Mouse (Mus musculus): Measurements from ENCODE around the gene Gipc3. TPM values are rescaled to one million over a fixed set of nuclear protein-coding genes. Genes with fewer than 3 reads are reported as not detected.

The Gipc3 gene
- polyA plus RNA-seq, 1 experiment = 0.82 TPM

- TF ChIP-seq CTCF (IDR thresholded peaks at IDR 0.05; ENCODE audit: borderline replicate concordance, control insufficient read depth, extremely low read depth, insufficient read depth, low read length, poor library complexity) (no peak), POLR2A (IDR thresholded peaks at IDR 0.05; ENCODE audit: control insufficient read depth, extremely low read depth, insufficient read depth, low read length, poor library complexity) (no peak)
- Histone ChIP-seq H3K4me1 (replicated peaks; ENCODE audit: control insufficient read depth, insufficient read depth, low read length) (peaks cover 4% of the 10 kb centered on the region), H3K36me3 (ENCODE audit: control insufficient read depth, insufficient read depth, low read length) (peaks cover 76% of the 10 kb centered on the region), H3K27me3 (ENCODE audit: control insufficient read depth, insufficient read depth, low read length) (no peaks in the 10 kb centered on the region), H3K4me3 (ENCODE audit: control insufficient read depth, insufficient read depth, low read length) (no peak overlapping the region), H3K27ac (ENCODE audit: control insufficient read depth, insufficient read depth, low read length) (no peak overlapping the region)
- no peak for DNase-seq
- WGBS = 74% methylated on average over 5 of the region's 5 CpGs
Observed at GRCm38 (mm10) chr10:81309571-81309970, 33.5 kb downstream of the Gipc3 start.

- Histone ChIP-seq H3K27ac (ENCODE audit: control insufficient read depth, insufficient read depth, low read length) (no peak overlapping the region), H3K27me3 (ENCODE audit: control insufficient read depth, insufficient read depth, low read length) (no peaks in the 10 kb centered on the region), H3K4me1 (replicated peaks; ENCODE audit: control insufficient read depth, insufficient read depth, low read length) (peaks cover 29% of the 10 kb centered on the region), H3K36me3 (ENCODE audit: control insufficient read depth, insufficient read depth, low read length) (peaks cover 63% of the 10 kb centered on the region), H3K4me3 (ENCODE audit: control insufficient read depth, insufficient read depth, low read length) (no peak overlapping the region)
- TF ChIP-seq POLR2A (IDR thresholded peaks at IDR 0.05; ENCODE audit: control insufficient read depth, extremely low read depth, insufficient read depth, low read length, poor library complexity) = no peak
- no peak for TF ChIP-seq CTCF (IDR thresholded peaks at IDR 0.05; ENCODE audit: borderline replicate concordance, control insufficient read depth, extremely low read depth, insufficient read depth, low read length, poor library complexity)
- 95% methylated on average over 21 of the region's 21 CpGs for WGBS
- DNase-seq = no peak
Observed at GRCm38 (mm10) chr10:81306837-81307682, 36.0 kb downstream of the Gipc3 start.

GRCm38 (mm10) chr10:81306173-81306668 is 36.8 kb downstream of the Gipc3 start:
- peaks cover 56% of the 10 kb centered on the region for H3K36me3 ChIP-seq (ENCODE audit: control insufficient read depth, insufficient read depth, low read length)
- no peak for DNase-seq
- H3K27me3 ChIP-seq (ENCODE audit: control insufficient read depth, insufficient read depth, low read length) = no peaks in the 10 kb centered on the region
- H3K4me1 ChIP-seq (replicated peaks; ENCODE audit: control insufficient read depth, insufficient read depth, low read length) = peaks cover 36% of the 10 kb centered on the region
- TF ChIP-seq POLR2A (IDR thresholded peaks at IDR 0.05; ENCODE audit: control insufficient read depth, extremely low read depth, insufficient read depth, low read length, poor library complexity) = no peak
- no peak for TF ChIP-seq CTCF (IDR thresholded peaks at IDR 0.05; ENCODE audit: borderline replicate concordance, control insufficient read depth, extremely low read depth, insufficient read depth, low read length, poor library complexity)
- H3K4me3 ChIP-seq (ENCODE audit: control insufficient read depth, insufficient read depth, low read length) = no peak overlapping the region
- H3K27ac ChIP-seq (ENCODE audit: control insufficient read depth, insufficient read depth, low read length) = no peak overlapping the region
- 99% methylated on average over 12 of the region's 12 CpGs for WGBS

GRCm38 (mm10) chr10:81305663-81306062 is 37.4 kb downstream of the Gipc3 start:
- TF ChIP-seq POLR2A (IDR thresholded peaks at IDR 0.05; ENCODE audit: control insufficient read depth, extremely low read depth, insufficient read depth, low read length, poor library complexity) (no peak), CTCF (IDR thresholded peaks at IDR 0.05; ENCODE audit: borderline replicate concordance, control insufficient read depth, extremely low read depth, insufficient read depth, low read length, poor library complexity) (no peak)
- no peak for DNase-seq
- H3K27me3 ChIP-seq (ENCODE audit: control insufficient read depth, insufficient read depth, low read length) = no peaks in the 10 kb centered on the region
- no peak overlapping the region for H3K27ac ChIP-seq (ENCODE audit: control insufficient read depth, insufficient read depth, low read length)
- peaks cover 51% of the 10 kb centered on the region for H3K36me3 ChIP-seq (ENCODE audit: control insufficient read depth, insufficient read depth, low read length)
- no peak overlapping the region for H3K4me3 ChIP-seq (ENCODE audit: control insufficient read depth, insufficient read depth, low read length)
- peaks cover 42% of the 10 kb centered on the region for H3K4me1 ChIP-seq (replicated peaks; ENCODE audit: control insufficient read depth, insufficient read depth, low read length)
- 94% methylated on average over 14 of the region's 14 CpGs for WGBS

- Histone ChIP-seq H3K36me3 (ENCODE audit: control insufficient read depth, insufficient read depth, low read length) (peaks cover 41% of the 10 kb centered on the region), H3K4me1 (replicated peaks; ENCODE audit: control insufficient read depth, insufficient read depth, low read length) (peaks cover 51% of the 10 kb centered on the region), H3K27ac (ENCODE audit: control insufficient read depth, insufficient read depth, low read length) (no peak overlapping the region), H3K4me3 (ENCODE audit: control insufficient read depth, insufficient read depth, low read length) (no peak overlapping the region), H3K27me3 (ENCODE audit: control insufficient read depth, insufficient read depth, low read length) (no peaks in the 10 kb centered on the region)
- TF ChIP-seq POLR2A (IDR thresholded peaks at IDR 0.05; ENCODE audit: control insufficient read depth, extremely low read depth, insufficient read depth, low read length, poor library complexity) = no peak
- peak; percentile 91; the same call in 1 of the 2 replicates for TF ChIP-seq CTCF (IDR thresholded peaks at IDR 0.05; ENCODE audit: borderline replicate concordance, control insufficient read depth, extremely low read depth, insufficient read depth, low read length, poor library complexity)
- 28% methylated on average over 8 of the region's 9 CpGs for WGBS
- peak; percentile 69 for DNase-seq
Observed at GRCm38 (mm10) chr10:81304597-81305238, 38.3 kb downstream of the Gipc3 start.

- no peaks in the 10 kb centered on the region for H3K27me3 ChIP-seq (ENCODE audit: control insufficient read depth, insufficient read depth, low read length)
- peak overlapping the region; percentile 37 for H3K27ac ChIP-seq (ENCODE audit: control insufficient read depth, insufficient read depth, low read length)
- peaks cover 61% of the 10 kb centered on the region for H3K4me1 ChIP-seq (replicated peaks; ENCODE audit: control insufficient read depth, insufficient read depth, low read length)
- H3K4me3 ChIP-seq (ENCODE audit: control insufficient read depth, insufficient read depth, low read length) = no peak overlapping the region
- TF ChIP-seq POLR2A (IDR thresholded peaks at IDR 0.05; ENCODE audit: control insufficient read depth, extremely low read depth, insufficient read depth, low read length, poor library complexity) (no peak), CTCF (IDR thresholded peaks at IDR 0.05; ENCODE audit: borderline replicate concordance, control insufficient read depth, extremely low read depth, insufficient read depth, low read length, poor library complexity) (no peak)
- H3K36me3 ChIP-seq (ENCODE audit: control insufficient read depth, insufficient read depth, low read length) = peaks cover 32% of the 10 kb centered on the region
- peak; percentile 74 for DNase-seq
- WGBS = 17% methylated on average over 7 of the region's 7 CpGs
Observed at GRCm38 (mm10) chr10:81303761-81304160, 39.3 kb downstream of the Gipc3 start.

Data from thymus, adult 2 months (tissue).